Mouse (Mus musculus) heart, adult 10 weeks (tissue): ENCODE data around the gene Gm11985. TPM values are rescaled to one million over a fixed set of nuclear protein-coding genes. Genes with fewer than 3 reads are reported as not detected.

Experiments used
- polyA plus RNA-seq: library from polyadenylated mRNA; stranded (reverse); fragments of 350-450 nt; fragmentation: Illumina TruSeq; extraction: RNeasy Lipid Tissue Mini Kit (QIAGEN cat#74804); gene quantifications from one replicate; pipeline ENCODE4 v1.2.3, GENCODE M21; 2014; ENCODE audit warnings: low read depth, low replicate concordance

The Gm11985 gene
- not detected for polyA plus RNA-seq

DNA sequence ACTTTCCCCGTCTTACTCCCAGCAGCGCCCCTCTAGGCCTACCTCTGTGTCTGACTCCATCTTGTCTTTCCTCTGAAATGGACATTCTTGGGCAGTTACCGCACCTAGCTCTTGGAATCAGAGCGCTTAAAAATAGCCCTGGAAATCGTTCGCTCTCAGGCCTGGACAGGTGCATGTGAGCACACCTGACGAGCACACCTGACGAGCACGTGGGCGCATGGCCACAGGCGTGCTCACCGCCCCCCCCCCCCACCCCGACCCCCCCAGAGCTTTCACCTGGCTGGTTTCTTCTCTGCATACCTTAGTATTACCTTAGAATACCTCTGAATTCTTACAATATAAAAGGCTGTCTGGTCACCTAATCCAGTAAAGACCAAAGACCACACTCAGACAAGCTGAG, at the start of gene Gm11985:
TSS of gene Gm11985 (minus strand) at position 101 of the 400 bp plus-strand sequence.

DNA sequence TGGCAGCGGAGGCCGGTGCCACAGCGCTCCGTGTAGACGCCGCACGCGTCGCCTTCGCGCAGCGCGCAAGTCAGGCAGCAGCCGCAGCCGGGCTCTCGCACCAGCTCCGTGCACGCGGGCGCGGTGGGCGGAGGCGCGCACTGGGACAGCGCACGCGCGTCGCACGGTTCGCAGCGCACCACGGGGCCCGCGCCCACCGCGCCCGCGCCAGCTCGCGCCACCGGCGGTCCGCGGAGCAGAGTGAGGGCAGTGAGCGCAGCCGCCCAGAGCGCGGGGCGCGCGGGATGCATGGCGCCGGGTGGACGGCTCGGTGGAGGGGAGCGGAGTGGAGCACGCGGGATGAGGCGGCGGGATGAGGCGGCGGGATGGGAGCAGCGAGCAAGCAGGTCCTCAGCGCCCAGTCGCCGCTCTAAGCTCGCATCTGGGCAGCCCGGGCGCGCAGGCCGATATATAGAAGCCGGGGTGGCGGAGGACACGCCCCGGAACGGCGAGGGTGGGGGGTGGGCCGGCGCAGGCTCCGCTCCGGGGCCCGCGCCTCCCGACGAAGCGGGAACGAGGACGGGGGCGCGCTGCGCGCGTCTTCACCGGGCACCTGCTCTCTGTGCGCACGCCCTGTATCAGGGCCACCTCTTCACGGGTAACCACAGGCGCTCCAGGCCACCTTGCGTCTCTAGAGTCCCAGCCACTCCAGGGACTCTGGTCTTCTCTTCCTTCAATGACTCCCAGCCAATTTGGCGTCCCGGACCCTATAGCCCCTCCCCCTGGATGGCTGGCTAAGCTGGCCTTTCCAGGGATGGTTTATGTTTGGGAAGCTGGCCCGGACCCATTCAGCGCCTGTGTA, 25.4 kb upstream of the Gm11985 start, which contains the start of gene Igfbp3:
TSS of gene Igfbp3 (minus strand) at position 423 of the 841 bp plus-strand sequence.

DNA sequence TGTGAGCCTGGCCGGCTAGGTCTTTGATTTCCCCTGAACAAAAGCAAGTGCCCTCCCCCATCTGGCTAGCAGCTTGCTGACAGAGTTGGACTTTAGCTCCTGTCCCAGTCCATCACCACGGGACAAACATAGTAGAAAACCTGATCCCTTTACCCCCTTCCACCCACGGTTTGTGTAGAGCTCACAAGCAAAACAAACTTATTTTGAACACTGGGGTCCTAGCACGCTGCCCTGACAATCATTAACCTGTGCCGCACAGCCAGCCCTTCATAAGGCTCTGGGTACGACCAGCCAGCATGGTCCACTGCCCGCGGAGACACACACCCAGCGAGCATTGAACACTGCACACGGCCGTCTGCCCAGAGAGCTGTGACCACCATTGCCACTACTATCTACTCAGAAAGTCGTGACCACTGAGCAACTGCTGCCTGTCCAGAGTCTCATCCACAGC, 9.1 kb upstream of the Gm11985 start, which contains the start of gene Igfbp1:
TSS of gene Igfbp1 (plus strand) at position 292 of the 451 bp plus-strand sequence.

Other genes with a start within 250 kb of the Gm11985 start
- 2.8 TPM for gene Adcy1, start 125.1 kb downstream of the Gm11985 start, polyA plus RNA-seq
- gene Igfbp1, start 9.2 kb upstream of the Gm11985 start, polyA plus RNA-seq: not detected
- 37.2 TPM for gene Igfbp3, start 25.4 kb upstream of the Gm11985 start, polyA plus RNA-seq